Mouse (Mus musculus) liver, adult (tissue): Measurements from ENCODE around the gene Fam166b.

Experiments used
- GATA4 ChIP-seq: IDR thresholded peaks from 2 replicates; pipeline ENCODE4 v1.6.1; 2014; ENCODE audit warnings: mild to moderate bottlenecking, low read length; ENCODE audit not compliant: insufficient replicate concordance

Fam166b gene

DNA sequence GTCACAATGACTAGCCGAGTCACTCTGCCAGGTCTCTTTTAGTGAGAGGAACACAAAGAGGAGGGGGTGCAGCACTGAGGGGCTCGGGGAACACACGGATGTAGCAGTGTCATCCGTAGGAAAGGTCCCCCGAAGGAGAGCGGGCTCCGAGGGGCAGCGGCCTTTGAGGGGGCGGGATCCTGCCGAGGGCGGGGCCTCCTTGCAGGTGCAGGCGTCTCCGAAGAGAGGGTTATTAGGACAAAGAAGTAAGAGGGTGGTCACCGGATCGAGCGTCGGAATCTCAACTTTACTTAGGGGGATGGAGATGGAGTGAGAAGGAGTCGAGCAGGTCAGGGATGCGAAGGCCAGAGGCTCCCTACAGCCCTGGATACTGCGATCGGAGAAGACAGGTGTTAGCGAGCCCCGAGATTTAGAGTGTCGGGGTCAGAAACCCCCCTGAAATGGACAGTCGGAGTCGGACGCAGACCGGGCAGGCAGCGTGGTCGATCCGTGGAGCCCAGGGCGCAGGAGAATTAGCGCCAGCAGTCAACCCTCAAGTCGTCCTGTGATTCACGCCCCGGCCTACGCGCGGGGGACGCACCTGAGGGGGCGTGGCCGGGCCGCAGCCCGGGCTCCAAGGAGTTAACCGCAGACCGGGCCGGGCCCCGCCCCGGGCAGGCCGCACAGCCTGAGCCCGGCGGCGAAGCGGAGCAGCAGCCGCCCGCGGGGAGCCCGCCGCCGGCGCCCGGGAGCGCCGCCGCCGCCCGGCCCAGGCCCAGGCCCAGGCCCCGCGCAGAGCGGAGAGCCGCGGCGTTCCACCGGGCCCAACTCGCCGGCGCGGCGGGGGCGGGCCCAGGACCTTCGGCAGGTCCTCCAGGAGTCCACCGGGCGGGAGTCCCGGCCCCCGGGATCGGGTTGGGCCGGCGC is 13.8 kb upstream of the Fam166b start:
- no peak for TF ChIP-seq GATA4

DNA sequence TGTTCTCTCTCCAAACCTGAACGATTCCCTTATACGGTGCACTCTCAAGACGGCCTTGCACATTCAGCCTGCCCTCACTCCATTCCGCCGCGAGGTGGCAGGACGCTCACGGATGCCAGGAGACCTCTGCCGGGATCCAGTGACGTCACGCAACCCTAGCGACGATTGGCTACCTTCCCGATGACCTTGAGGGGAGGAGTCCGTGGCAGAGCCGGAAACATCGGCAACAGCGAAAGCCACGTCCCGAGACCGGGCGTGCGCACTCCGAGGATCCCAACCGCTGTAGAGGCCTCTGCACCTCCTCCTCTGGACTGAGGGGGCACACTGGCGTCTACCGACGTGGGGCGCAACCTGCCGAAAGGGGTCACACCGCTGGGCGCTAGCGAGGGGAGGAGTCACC is 13.1 kb upstream of the Fam166b start:
- no peak for TF ChIP-seq GATA4

DNA sequence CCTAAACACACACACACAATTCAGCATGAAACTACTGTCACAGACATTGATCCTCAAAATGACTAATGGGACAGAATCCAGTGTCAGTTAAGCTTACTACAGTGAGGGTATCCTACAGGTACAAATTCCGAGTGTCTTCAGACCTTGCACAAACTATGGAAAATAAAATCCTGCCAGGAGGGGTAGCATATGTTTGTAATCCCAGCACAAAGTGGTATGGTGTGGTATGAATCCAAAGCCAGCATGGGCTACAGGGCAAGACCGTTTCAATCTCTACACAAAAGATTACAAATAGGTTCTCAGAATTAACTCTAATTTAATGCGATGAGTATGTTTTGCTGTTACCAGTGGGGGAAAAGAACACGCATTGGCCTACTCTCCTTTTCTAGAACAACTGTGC is 12.7 kb upstream of the Fam166b start, which contains the start of gene Tesk1:
Gene Tesk1 (plus strand): TSS at position 301 of the 400 bp plus-strand sequence.
- no peak for TF ChIP-seq GATA4

- TF ChIP-seq GATA4, result no peak
These were observed 3.9 kb upstream of the Fam166b start for GRCm38 (mm10) chr4:43432832-43433231.

DNA sequence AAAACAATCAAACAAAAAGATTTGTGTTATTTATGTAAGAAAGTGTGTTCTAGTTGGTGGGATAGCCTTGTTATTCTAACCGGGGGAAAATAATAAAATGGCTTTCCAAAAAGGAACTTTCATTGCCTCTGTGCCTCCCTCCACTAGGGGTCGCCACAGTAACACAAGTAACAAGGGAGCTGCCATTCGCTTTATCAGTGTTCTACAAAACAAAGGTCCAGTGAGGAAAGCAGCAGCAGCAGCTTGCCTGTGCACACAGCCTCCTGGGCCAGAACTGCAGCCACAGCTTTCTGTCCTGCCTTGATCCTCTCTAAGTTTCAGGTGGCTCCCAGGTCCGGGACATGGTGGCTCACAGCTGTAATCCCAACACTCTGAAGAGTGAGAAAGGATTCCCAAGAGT is 2.8 kb upstream of the Fam166b start:
- TF ChIP-seq GATA4, result peak; percentile 70; the same call in 1 of the 2 replicates

GRCm38 (mm10) chr4:43428180-43428861 is 613 bp downstream of the Fam166b start:
- TF ChIP-seq GATA4, result no peak

- TF ChIP-seq GATA4, result no peak
These were observed 1.3 kb downstream of the Fam166b start for GRCm38 (mm10) chr4:43427501-43428179.

DNA sequence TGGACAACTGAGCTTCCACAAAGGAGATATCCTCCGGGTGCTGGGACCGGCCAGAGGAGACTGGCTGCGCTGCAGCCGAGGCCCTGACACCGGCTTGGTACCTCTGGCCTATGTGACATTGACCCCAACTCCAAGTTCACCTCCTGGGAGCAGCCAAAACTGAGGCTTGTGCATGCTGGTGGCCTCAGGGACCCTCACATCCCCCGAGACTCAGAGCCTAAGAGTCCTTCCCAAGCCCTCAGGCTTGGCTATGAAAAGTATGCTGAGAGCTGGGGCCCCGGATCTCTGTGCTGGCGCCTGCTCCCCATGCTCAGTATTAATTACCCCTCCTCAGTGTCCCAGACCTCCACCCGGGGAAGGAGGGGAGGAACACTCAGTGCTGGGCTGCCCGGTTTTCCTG is 2.4 kb downstream of the Fam166b start:
- TF ChIP-seq GATA4, result no peak

GRCm38 (mm10) chr4:43425648-43426380 is 3.1 kb downstream of the Fam166b start:
- TF ChIP-seq GATA4, result no peak

- no peak for TF ChIP-seq GATA4
These were observed 3.7 kb downstream of the Fam166b start for GRCm38 (mm10) chr4:43425197-43425596.

- TF ChIP-seq GATA4, result no peak
These were observed 4.9 kb downstream of the Fam166b start for GRCm38 (mm10) chr4:43424072-43424471.

- TF ChIP-seq GATA4, result no peak
These were observed 5.5 kb downstream of the Fam166b start for GRCm38 (mm10) chr4:43423267-43423934.

DNA sequence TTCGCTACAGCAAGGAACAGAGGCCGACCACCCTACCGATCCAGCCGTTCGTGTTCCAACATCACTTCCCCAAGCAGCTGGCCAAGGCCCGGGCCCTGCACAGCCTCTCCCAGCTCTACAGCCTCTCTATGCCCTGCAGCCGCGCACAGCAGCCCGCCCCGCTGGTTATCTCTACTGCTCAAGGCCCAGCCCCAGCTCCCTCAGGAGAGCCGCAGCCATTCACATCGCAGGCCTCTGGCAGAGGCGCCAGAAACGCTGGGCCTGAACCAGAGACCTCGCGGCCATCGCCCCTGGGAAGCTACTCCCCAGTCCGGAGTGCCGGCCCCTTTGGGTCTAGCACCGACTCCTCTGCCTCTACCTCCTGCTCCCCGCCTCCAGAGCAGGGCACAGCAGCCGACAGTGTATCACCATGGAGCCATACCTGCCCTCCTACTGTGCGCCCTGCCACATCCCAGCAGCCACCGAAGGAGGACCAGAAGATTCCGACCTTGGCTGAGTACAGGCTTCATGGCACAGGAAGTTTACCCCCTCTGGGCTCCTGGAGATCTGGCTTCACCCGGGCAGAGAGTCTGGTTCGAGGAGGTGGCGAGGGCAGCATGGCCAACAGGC is 7.2 kb downstream of the Fam166b start:
- TF ChIP-seq GATA4, result peak; percentile 83; the same call in 1 of the 2 replicates

DNA sequence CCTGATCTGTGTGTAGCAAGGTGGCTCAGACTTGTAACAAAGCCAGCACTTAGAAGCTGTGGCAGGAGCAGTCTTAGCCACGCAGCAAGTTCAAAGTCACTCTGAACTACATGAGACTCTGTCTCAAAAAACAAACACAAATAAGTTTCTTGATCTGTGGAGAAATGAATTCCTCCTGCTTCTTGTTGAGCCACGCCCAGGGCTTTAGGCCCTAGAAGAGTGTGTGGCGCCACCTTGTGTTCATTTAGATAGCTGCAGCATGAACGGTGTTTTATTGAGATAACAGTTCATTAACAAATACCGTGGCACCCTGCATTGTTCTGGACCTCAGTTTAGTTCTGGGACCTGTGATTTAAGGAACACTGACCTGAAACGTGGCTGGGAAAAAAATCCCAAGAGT is 8.6 kb downstream of the Fam166b start:
- 0 out of 2 replicates have a peak, but pooled peaks have one; percentile 34 for TF ChIP-seq GATA4
